Mouse (Mus musculus): ENCODE measurements around the gene Mfsd4b3.
"Not testable (repeated sequence)": the region's sequence is repeated elsewhere in the genome, so short reads cannot be mapped to it uniquely, and the experiment has no call there.

The Mfsd4b3 gene

GRCm38 (mm10) chr10:39959761-39960440, at the start of gene Mfsd4b3:
Gene Mfsd4b3, minus strand, starts transcription at chr10:39960153.
- peak; percentile 98 to 99 for DNase-seq

GRCm38 (mm10) chr10:40009591-40009990, 49.6 kb upstream of the Mfsd4b3 start:
- no peak for DNase-seq

- DNase-seq, result not testable (repeated sequence)
Observed at GRCm38 (mm10) chr10:40008847-40009246, 48.9 kb upstream of the Mfsd4b3 start.

- DNase-seq, result peak; percentile 39 to 51
Observed at GRCm38 (mm10) chr10:40007953-40008352, 48.0 kb upstream of the Mfsd4b3 start.

- DNase-seq, result peak in 1 of 2 experiments; percentile 46
Observed at GRCm38 (mm10) chr10:40006963-40007362, 47.0 kb upstream of the Mfsd4b3 start.

GRCm38 (mm10) chr10:40000746-40001145, 40.8 kb upstream of the Mfsd4b3 start:
- DNase-seq, result no peak

GRCm38 (mm10) chr10:39991155-39991554, 31.2 kb upstream of the Mfsd4b3 start:
- DNase-seq, result peak; percentile 63 to 89

GRCm38 (mm10) chr10:39986466-39986865, 26.5 kb upstream of the Mfsd4b3 start, which contains the start of gene Mfsd4b5:
Gene Mfsd4b5, minus strand, starts transcription at chr10:39986646.
- peak; percentile 85 to 91 for DNase-seq

GRCm38 (mm10) chr10:39982604-39983003, 22.7 kb upstream of the Mfsd4b3 start:
- peak; percentile 75 to 94 for DNase-seq

- DNase-seq, result no peak
Observed at GRCm38 (mm10) chr10:39978231-39978630, 18.3 kb upstream of the Mfsd4b3 start.

- DNase-seq, result no peak
Observed at GRCm38 (mm10) chr10:39977346-39977745, 17.4 kb upstream of the Mfsd4b3 start.

- no peak for DNase-seq
Observed at GRCm38 (mm10) chr10:39975771-39976170, 15.8 kb upstream of the Mfsd4b3 start.

- no peak for DNase-seq
Observed at GRCm38 (mm10) chr10:39974982-39975381, 15.0 kb upstream of the Mfsd4b3 start.

- no peak for DNase-seq
Observed at GRCm38 (mm10) chr10:39967512-39967911, 7.6 kb upstream of the Mfsd4b3 start.

GRCm38 (mm10) chr10:39961906-39962305, 2.0 kb upstream of the Mfsd4b3 start:
- no peak for DNase-seq

GRCm38 (mm10) chr10:39960441-39960822, 479 bp upstream of the Mfsd4b3 start:
- no peak for DNase-seq

- DNase-seq, result peak in 1 of 2 experiments; percentile 39
Observed at GRCm38 (mm10) chr10:39958266-39958665, 1.7 kb downstream of the Mfsd4b3 start.

GRCm38 (mm10) chr10:39956340-39956878, 3.5 kb downstream of the Mfsd4b3 start:
- DNase-seq, result peak; percentile 54 to 70

- no peak for DNase-seq
Observed at GRCm38 (mm10) chr10:39955163-39955562, 4.8 kb downstream of the Mfsd4b3 start.

- no peak for DNase-seq
Observed at GRCm38 (mm10) chr10:39949377-39949954, 10.5 kb downstream of the Mfsd4b3 start.

GRCm38 (mm10) chr10:39947195-39947594, 12.8 kb downstream of the Mfsd4b3 start:
- DNase-seq, result not testable (repeated sequence)

GRCm38 (mm10) chr10:39936553-39936952, 23.4 kb downstream of the Mfsd4b3 start:
- DNase-seq, result no peak

- DNase-seq, result peak; percentile 21 to 52
Observed at GRCm38 (mm10) chr10:39926616-39927139, 33.3 kb downstream of the Mfsd4b3 start, which contains the start of gene Mfsd4b2. Gene Mfsd4b2, minus strand, starts transcription at chr10:39926923.

- DNase-seq, result not testable (repeated sequence)
Observed at GRCm38 (mm10) chr10:39924556-39924955, 35.4 kb downstream of the Mfsd4b3 start.
